Mouse (Mus musculus): ENCODE measurements around the gene Gm10715.
"Not testable (repeated sequence)": the region's sequence is repeated elsewhere in the genome, so short reads cannot be mapped to it uniquely, and the experiment has no call there.

The Gm10715 gene

GRCm38 (mm10) chr9:3036577-3036976 lies at the start of gene Gm10715:
Gm10715 (plus strand) TSS chr9:3036877.
- in situ Hi-C loops (cut with MboI): not testable (repeated sequence)

GRCm38 (mm10) chr9:3000445-3000972 lies 36.2 kb upstream of the Gm10715 start, which contains the start of gene Gm10722:
Gm10722 (plus strand) TSS chr9:3000922.
- in situ Hi-C loops (cut with MboI): not testable (repeated sequence)

DNA sequence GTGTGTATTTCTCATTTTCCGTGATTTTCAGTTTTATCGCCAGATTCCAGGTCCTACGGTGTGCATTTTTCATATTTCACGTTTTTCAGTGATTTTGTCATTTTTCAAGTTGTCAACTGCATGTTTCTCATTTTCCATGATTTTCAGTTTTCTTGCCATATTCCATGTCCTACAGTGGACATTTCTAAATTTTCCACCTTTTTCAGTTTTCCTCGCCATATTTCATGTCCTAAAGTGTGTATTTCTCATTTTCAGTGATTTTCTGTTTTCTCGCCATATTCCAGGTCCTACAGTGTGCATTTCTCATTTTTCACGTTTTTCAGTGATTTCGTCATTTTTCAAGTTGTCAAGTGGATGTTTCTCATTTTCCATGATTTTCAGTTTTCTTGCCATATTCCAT lies 35.7 kb upstream of the Gm10715 start:
- in situ Hi-C loops (cut with MboI): not testable (repeated sequence)

- in situ Hi-C loops (cut with MboI): not testable (repeated sequence)
Measured at GRCm38 (mm10) chr9:3001948-3002659, 34.6 kb upstream of the Gm10715 start.

DNA sequence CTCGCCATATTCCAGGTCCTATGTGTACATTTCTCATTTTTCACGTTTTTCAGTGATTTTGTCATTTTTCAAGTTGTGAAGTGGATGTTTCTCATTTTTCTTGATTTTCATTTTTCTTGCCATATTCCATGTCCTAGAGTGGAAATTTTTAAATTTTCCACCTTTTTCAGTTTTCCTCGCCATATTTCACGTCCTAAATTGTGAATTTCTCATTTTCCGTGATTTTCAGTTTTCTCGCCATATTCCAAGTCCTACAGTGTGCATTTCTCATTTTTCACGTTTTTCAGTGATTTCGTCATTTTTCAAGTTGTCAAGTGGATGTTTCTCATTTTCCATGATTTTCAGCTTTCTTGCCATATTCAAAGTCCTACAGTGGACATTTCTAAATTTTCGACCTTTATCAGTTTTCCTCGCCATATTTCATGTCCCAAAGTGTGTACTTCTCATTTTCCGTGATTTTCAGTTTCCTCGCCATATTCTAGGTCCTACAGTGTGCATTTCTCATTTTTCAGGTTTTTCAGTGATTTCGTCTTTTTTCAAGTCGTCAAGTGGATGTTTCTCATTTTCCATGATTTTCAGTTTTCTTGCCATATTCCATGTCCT lies 33.8 kb upstream of the Gm10715 start, which contains the start of gene Gm11168:
TSS of gene Gm11168 (plus strand) at position 553 of the 603 bp plus-strand sequence.
- in situ Hi-C loops (cut with MboI): not testable (repeated sequence)

- in situ Hi-C loops (cut with MboI): not testable (repeated sequence)
Measured at GRCm38 (mm10) chr9:3006179-3006578, 30.5 kb upstream of the Gm10715 start.

- in situ Hi-C loops (cut with MboI): not testable (repeated sequence)
Measured at GRCm38 (mm10) chr9:3006636-3007035, 30.0 kb upstream of the Gm10715 start.

DNA sequence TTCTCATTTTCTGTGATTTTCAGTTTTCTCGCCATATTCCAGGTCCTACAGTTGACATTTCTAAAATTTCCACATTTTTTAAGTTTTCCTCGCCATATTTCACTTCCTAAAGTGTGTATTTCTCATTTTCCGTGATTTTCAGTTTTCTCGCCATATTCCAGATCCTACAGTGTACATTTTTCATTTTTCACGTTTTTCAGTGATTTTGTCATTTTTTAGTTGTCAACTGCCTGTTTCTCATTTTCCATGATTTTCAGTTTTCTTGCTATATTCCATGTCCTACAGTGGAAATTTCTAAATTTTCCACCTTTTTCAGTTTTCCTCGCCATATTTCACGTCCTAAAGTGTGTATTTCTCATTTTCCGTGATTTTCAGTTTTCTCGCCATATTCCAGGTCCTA lies 29.4 kb upstream of the Gm10715 start:
- in situ Hi-C loops (cut with MboI): not testable (repeated sequence)

GRCm38 (mm10) chr9:3009331-3009730 lies 27.3 kb upstream of the Gm10715 start:
- in situ Hi-C loops (cut with MboI): not testable (repeated sequence)

DNA sequence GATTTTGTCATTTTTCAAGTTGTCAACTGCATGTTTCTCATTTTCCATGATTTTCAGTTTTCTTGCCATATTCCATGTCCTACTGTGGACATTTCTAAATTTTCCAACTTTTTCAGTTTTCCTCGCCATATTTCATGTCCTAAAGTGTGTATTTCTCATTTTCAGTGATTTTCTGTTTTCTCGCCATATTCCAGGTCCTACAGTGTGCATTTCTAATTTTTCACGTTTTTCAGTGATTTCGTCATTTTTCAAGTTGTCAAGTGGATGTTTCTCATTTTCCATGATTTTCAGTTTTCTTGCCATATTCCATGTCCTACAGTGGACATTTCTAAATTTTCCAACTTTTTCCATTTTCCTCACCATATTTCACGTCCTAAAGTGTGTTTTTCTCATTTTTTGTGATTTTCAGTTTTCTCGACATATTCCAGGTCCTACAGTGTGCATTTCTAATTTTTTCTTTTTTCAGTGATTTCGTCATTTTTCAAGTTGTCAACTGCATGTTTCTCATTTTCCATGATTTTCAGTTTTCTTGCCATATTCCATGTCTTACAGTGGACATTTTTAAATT lies 24.5 kb upstream of the Gm10715 start:
- in situ Hi-C loops (cut with MboI): not testable (repeated sequence)

GRCm38 (mm10) chr9:3012733-3013279 lies 23.9 kb upstream of the Gm10715 start, which contains the start of gene Gm10721:
Gm10721 (plus strand) TSS chr9:3013140.
- in situ Hi-C loops (cut with MboI): not testable (repeated sequence)

GRCm38 (mm10) chr9:3015354-3015753 lies 21.3 kb upstream of the Gm10715 start, which contains the start of gene Gm10720:
Gm10720 (plus strand) TSS chr9:3015654.
- in situ Hi-C loops (cut with MboI): not testable (repeated sequence)

GRCm38 (mm10) chr9:3015896-3016295 lies 20.8 kb upstream of the Gm10715 start:
- in situ Hi-C loops (cut with MboI): not testable (repeated sequence)

GRCm38 (mm10) chr9:3017108-3017507 lies 19.6 kb upstream of the Gm10715 start, which contains the start of gene Gm10719:
Gm10719 (plus strand) TSS chr9:3017408.
- in situ Hi-C loops (cut with MboI): not testable (repeated sequence)

DNA sequence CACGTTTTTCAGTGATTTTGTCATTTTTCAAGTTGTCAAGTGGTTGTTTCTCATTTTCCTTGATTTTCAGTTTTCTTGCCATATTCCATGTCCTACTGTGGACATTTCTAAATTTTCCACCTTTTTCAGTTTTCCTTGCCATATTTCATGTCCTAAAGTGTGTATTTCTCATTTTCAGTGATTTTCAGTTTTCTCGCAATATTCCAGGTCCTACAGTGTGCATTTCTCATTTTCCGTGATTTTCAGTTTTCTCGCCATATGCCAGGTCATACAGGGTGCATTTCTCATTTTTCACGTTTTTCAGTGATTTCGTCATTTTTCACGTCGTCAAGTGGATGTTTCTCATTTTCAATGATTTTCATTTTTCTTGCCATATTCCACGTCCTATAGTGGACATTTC lies 17.7 kb upstream of the Gm10715 start:
- in situ Hi-C loops (cut with MboI): not testable (repeated sequence)

DNA sequence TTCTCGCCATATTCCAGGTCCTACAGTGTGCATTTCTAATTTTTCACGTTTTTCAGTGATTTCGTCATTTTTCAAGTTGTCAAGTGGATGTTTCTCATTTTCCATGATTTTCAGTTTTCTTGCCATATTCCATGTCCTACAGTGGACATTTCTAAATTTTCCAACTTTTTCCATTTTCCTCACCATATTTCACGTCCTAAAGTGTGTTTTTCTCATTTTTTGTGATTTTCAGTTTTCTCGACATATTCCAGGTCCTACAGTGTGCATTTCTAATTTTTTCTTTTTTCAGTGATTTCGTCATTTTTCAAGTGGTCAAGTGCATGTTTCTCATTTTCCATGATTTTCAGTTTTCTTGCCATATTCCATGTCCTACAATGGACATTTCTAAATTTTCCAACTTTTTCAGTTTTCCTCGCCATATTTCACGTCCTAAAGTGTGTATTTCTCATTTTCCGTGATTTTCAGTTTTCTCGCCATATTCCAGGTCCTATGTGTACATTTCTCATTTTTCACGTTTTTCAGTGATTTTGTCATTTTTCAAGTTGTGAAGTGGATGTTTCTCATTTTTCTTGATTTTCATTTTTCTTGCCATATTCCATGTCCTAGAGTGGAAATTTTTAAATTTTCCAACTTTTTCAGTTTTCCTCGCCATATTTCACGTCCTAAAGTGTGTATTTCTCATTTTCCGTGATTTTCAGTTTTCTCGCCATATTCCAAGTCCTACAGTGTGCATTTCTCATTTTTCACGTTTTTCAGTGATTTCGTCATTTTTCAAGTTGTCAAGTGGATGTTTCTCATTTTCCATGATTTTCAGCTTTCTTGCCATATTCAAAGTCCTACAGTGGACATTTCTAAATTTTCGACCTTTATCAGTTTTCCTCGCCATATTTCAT lies 16.6 kb upstream of the Gm10715 start:
- in situ Hi-C loops (cut with MboI): not testable (repeated sequence)

- in situ Hi-C loops (cut with MboI): not testable (repeated sequence)
Measured at GRCm38 (mm10) chr9:3022316-3023008, 14.2 kb upstream of the Gm10715 start.

- in situ Hi-C loops (cut with MboI): not testable (repeated sequence)
Measured at GRCm38 (mm10) chr9:3023312-3023984, 13.2 kb upstream of the Gm10715 start, which contains the start of gene Gm10718. Gm10718 (plus strand) TSS chr9:3023547.

GRCm38 (mm10) chr9:3023985-3024648 lies 12.6 kb upstream of the Gm10715 start:
- in situ Hi-C loops (cut with MboI): not testable (repeated sequence)
